Mouse (Mus musculus) forebrain, postnatal 0 days (tissue): Measurements from ENCODE around the gene Cib4. TPM values are rescaled to one million over a fixed set of nuclear protein-coding genes. Genes with fewer than 3 reads are reported as not detected.
A peak's percentile ranks its signal among the peaks of the same experiment; 100 is the strongest.

Source experiments
- ATAC-seq: fragments of 200-750 bp; cut with Nextera tagmentation; 2 replicates; pipeline ENCODE4 v1.8.0; 2017; ENCODE audit warnings: mild to moderate bottlenecking, moderate library complexity
- DNase-seq: peaks from one replicate; pipeline ENCODE4 v3.0.0-alpha.2; 2015
- H3K27ac ChIP-seq: fragments of 300-500 bp; sonication (generic); 2 replicates; pipeline ENCODE4 v1.5.1; 2014; ENCODE audit warnings: low read depth, mild to moderate bottlenecking, antibody characterized with exemption, low read length, moderate library complexity, mixed read lengths
- H3K27me3 ChIP-seq: fragments of 300-500 bp; sonication (generic); 2 replicates; pipeline ENCODE4 v1.6.1; 2014; ENCODE audit warnings: mild to moderate bottlenecking, low read length, mixed read lengths; ENCODE audit not compliant: insufficient read depth
- H3K36me3 ChIP-seq: fragments of 300-500 bp; sonication (generic); 2 replicates; pipeline ENCODE4 v1.6.1; 2014; ENCODE audit warnings: mild to moderate bottlenecking, moderate library complexity; ENCODE audit not compliant: insufficient read depth
- H3K4me1 ChIP-seq: fragments of 300-500 bp; sonication (generic); 2 replicates; pipeline ENCODE4 v1.6.1; 2014; ENCODE audit warnings: antibody characterized with exemption; ENCODE audit not compliant: insufficient read depth
- H3K4me2 ChIP-seq: fragments of 300-500 bp; sonication (generic); 2 replicates; pipeline ENCODE4 v1.6.1; 2014; ENCODE audit warnings: low read depth, mild to moderate bottlenecking, moderate library complexity
- H3K4me3 ChIP-seq: fragments of 300-500 bp; sonication (generic); 2 replicates; pipeline ENCODE4 v1.5.1; 2014; ENCODE audit warnings: low read depth, low read length, mixed read lengths
- H3K9ac ChIP-seq: fragments of 300-500 bp; sonication (generic); 2 replicates; pipeline ENCODE4 v1.6.1; 2014; ENCODE audit warnings: mild to moderate bottlenecking
- H3K9me3 ChIP-seq: fragments of 300-500 bp; sonication (generic); 2 replicates; pipeline ENCODE4 v1.6.1; 2016; ENCODE audit warnings: low read length
- CTCF ChIP-seq: sonication (generic); IDR thresholded peaks from 2 replicates; pipeline ENCODE4 v1.5.1; 2016; ENCODE audit warnings: antibody characterized with exemption, control low read depth, low read depth
- WGBS: fragments of 180-500 bp; shearing (Covaris S2); extraction: QIAGEN DNeasy Blood & Tissue Kit; methylation state at CpG from one replicate; pipeline ENCODE4 v1.1.7; 2014; 5-methylcytosine and 5-hydroxymethylcytosine counted together
- polyA plus RNA-seq: library from polyadenylated mRNA; unstranded; fragments of >200 nt; fragmentation: Nextera tagmentation; extraction: Ambion mirVana; gene quantifications from 2 replicates; pipeline ENCODE4 v1.2.1, GENCODE M21; 2015
- total RNA-seq: library from RNA; depleted of rRNA; stranded (reverse); fragments of >200 nt; gene quantifications from 2 replicates; pipeline ENCODE4 v1.2.3, GENCODE M21; 2014

Cib4 gene
- total and polyA plus RNA-seq, 2 experiments from 2014 or later = not detected

DNA sequence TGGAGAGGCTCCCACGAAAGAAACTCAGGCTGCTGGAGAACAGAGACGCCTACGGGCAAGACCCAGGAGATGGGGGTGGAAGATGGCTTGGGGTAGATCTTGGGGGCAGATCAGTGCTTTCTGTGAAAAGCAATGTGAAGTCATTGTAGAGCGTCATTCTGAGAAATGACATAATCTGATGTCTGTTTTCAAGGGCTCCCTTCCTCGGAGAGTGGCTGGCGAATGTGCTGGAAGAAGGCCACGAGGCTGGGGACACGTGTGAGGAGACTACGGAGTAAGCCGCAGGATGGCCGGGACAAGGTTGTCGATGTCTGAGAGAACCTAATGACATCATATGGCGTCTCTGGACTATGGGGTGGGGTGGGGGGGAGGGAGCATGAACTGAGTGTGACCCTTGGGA, 8.3 kb upstream of the Cib4 start:
- no peaks in the 10 kb centered on the region for H3K4me1 ChIP-seq
- no peak for ATAC-seq
- 84% methylated on average over 13 of the region's 13 CpGs for WGBS
- no peaks in the 10 kb centered on the region for H3K27me3 ChIP-seq
- H3K36me3 ChIP-seq = no peaks in the 10 kb centered on the region
- no peak overlapping the region for H3K27ac ChIP-seq
- H3K4me3 ChIP-seq = no peak overlapping the region
- no peak for TF ChIP-seq CTCF
- H3K9me3 ChIP-seq = no peaks in the 10 kb centered on the region
- no peak overlapping the region for H3K4me2 ChIP-seq
- DNase-seq = no peak
- H3K9ac ChIP-seq = no peak overlapping the region

DNA sequence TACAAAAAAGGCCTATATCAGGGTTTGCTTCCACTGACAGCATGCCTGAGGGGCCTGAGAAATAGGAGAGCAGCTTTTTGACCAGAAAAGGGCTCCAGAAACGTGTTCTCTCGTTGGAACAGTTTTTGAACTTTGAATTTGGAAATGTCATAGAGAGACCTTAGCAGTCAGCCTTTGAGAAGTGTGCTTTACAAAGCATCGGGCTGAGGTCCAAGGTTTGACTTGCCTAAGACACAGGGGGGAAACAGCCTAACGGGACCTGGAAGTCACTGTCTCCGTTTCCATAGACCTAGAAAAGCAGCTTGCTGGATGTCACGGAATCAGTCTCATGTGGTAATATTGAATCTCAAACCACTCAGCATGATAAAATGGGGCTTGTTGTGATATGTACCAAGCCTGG, 6.4 kb upstream of the Cib4 start:
- WGBS = 76% methylated on average over 6 of the region's 6 CpGs
- H3K27me3 ChIP-seq = no peaks in the 10 kb centered on the region
- no peak for ATAC-seq
- no peaks in the 10 kb centered on the region for H3K9me3 ChIP-seq
- no peak for DNase-seq
- H3K4me2 ChIP-seq = no peak overlapping the region
- H3K9ac ChIP-seq = no peak overlapping the region
- no peaks in the 10 kb centered on the region for H3K36me3 ChIP-seq
- no peaks in the 10 kb centered on the region for H3K4me1 ChIP-seq
- no peak overlapping the region for H3K27ac ChIP-seq
- no peak overlapping the region for H3K4me3 ChIP-seq
- TF ChIP-seq CTCF = no peak

DNA sequence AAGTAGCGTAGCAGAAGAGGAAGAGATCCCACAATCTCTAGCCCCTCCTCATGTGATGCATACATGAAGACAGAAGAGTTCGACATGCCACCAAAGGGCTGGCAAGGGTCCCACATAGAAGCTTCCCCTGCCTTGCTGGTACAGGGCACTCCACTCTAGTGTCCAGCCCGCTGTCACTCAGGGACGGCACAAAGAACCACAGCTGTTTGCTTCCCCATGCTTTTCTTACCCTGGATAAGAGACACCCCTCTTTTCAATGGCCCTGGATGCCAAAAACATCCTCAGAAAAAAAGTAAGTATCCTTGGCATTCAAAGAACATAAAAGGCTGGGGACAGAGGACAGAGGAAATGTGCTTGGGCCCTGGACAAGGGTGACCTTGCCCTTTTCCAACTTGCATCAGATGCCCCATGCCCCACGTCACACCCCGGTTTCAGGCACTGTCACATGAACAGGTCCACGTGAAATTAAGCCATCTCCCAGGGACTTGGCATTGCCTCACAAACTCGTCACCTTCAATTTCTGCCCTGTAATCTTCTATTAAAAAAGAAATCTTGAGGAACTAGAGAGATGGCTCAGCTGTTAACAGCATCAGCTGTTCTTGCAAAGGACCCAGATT, 5.5 kb upstream of the Cib4 start:
- H3K9ac ChIP-seq = no peak overlapping the region

DNA sequence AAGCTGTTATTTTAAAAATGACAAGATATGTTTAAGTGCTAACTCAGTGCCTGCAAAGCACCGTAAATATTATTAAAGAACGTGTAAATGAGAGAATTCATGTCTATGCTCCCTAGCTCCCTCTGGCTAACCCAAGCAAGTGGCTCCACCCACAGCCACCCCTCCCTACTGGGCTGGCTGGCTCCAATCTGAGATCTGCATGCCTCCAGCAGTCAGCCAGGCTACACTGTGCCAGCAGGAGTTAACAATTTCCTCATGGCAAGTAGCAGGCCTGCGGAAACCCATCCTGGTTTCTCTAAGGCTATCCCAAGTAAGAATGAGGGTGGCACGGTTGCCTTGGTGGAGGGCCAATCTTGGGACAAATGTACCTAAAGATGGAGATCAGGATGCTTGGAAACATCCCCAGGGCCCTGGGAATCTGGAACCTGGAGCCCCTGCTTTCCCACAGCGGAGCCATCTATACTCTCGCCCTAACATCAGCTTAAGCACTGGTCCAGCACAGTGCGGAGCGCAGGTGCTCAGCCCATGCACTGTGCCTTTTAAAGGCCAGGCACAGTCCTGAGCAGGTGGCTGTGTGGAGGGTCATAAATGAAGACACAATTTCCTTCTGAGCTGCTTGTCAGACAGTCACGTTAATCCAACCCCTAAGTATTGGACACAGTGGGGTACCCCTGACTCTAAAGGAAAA, 4.8 kb upstream of the Cib4 start:
- 52% methylated on average over 9 of the region's 9 CpGs for WGBS
- no peak overlapping the region for H3K9ac ChIP-seq
- no peaks in the 10 kb centered on the region for H3K36me3 ChIP-seq
- no peaks in the 10 kb centered on the region for H3K9me3 ChIP-seq
- no peaks in the 10 kb centered on the region for H3K4me1 ChIP-seq
- H3K27me3 ChIP-seq = no peaks in the 10 kb centered on the region
- TF ChIP-seq CTCF = no peak; the same call in 1 of the 2 replicates
- no peak overlapping the region for H3K4me2 ChIP-seq
- no peak overlapping the region for H3K27ac ChIP-seq
- H3K4me3 ChIP-seq = no peak overlapping the region
- peak; percentile 63 for DNase-seq
- ATAC-seq = peak; percentile 86

More for the DNA sequence above, 5.5 kb upstream of the Cib4 start:
- Histone ChIP-seq H3K9me3 (no peaks in the 10 kb centered on the region), H3K4me2 (no peak overlapping the region), H3K4me1 (no peaks in the 10 kb centered on the region), H3K4me3 (no peak overlapping the region), H3K27me3 (no peaks in the 10 kb centered on the region), H3K36me3 (no peaks in the 10 kb centered on the region), H3K27ac (no peak overlapping the region)
- DNase-seq = no peak
- no peak for TF ChIP-seq CTCF
- WGBS = 80% methylated on average over 8 of the region's 8 CpGs
- no peak for ATAC-seq

DNA sequence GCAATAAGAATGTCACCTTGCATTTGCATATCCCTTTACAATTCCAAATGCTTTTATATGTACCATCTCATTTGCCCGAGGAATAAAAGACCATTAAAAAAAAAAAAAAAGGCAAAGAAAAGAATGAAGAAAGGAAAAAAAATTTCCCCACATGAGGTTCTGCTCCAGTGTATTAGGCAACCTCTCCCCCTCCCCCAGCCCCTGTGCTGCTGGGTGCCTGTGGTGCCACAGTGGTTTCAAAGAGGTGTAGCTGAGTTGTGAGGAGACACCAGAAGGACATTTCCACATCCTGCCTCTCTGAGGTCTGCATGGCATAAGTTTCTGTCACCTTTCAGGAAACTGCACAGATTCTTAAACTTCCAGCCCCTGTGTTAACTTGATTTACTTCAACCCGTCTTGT, 3.0 kb upstream of the Cib4 start:
- no peaks in the 10 kb centered on the region for H3K4me1 ChIP-seq
- no peak overlapping the region for H3K9ac ChIP-seq
- H3K9me3 ChIP-seq = no peaks in the 10 kb centered on the region
- no peak overlapping the region for H3K4me2 ChIP-seq
- no peak for TF ChIP-seq CTCF
- H3K36me3 ChIP-seq = no peaks in the 10 kb centered on the region
- H3K27me3 ChIP-seq = no peaks in the 10 kb centered on the region
- 44% methylated on average over 2 of the region's 2 CpGs for WGBS
- no peak for DNase-seq
- no peak overlapping the region for H3K27ac ChIP-seq
- H3K4me3 ChIP-seq = no peak overlapping the region
- no peak for ATAC-seq

DNA sequence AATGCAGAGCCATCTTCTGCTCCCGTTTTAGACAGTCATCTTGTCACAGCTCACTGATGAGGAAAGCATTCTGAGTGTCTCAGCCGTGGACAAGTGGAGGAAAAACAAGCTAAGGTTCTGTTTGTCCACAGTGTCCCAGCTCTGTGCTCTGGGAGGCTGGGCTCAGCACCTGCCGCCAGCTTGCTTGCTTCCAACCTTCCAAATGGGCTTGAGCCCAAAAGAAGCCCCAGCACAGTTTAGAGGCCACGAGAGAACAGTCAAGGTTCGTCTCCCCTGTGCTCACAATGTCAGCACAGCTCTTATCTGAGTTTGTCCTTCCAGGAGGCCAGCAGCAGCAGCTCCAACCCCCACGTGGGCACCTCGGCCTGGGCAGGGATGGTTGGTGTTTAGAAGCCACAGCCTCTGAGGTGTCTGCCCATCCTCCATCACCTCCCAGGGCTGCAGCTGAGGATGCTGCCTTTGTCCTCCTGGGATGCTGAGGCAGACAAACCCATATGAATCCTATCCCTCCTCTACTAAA, 9.5 kb downstream of the Cib4 start:
- no peak overlapping the region for H3K4me2 ChIP-seq
- no peaks in the 10 kb centered on the region for H3K4me1 ChIP-seq
- no peak overlapping the region for H3K4me3 ChIP-seq
- WGBS = 65% methylated on average over 7 of the region's 7 CpGs
- DNase-seq (no peak), ATAC-seq (no peak)
- H3K27me3 ChIP-seq = no peaks in the 10 kb centered on the region; the same call in 1 of the 2 replicates
- no peak for TF ChIP-seq CTCF
- H3K9ac ChIP-seq = no peak overlapping the region
- H3K27ac ChIP-seq = no peak overlapping the region
- H3K9me3 ChIP-seq = no peaks in the 10 kb centered on the region
- H3K36me3 ChIP-seq = no peaks in the 10 kb centered on the region

DNA sequence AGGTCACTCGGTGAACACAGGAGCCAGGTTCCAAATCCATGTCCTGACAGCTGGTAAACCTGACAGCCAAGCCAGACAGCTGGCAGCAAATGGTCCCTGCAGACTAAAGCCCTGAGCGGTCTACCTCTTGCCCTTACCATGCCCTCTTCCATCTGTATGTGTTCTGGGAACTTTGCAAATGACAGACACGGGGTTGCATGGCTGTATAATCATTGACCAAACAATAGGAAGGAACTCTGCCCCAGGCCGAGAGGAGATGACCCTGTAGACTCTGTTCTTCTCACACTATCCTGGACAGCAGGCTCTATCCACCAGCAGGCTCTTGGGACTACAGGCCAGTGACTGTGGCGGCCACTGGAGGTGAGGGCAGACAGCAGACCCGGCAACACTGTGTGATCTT, 11.0 kb downstream of the Cib4 start:
- WGBS = 87% methylated on average over 6 of the region's 6 CpGs
- Histone ChIP-seq H3K9ac (no peak overlapping the region), H3K4me2 (no peak overlapping the region), H3K4me1 (no peaks in the 10 kb centered on the region), H3K27ac (no peak overlapping the region), H3K36me3 (no peaks in the 10 kb centered on the region), H3K4me3 (no peak overlapping the region), H3K27me3 (no peaks in the 10 kb centered on the region; the same call in 1 of the 2 replicates), H3K9me3 (no peaks in the 10 kb centered on the region)
- TF ChIP-seq CTCF = no peak
- DNase-seq (no peak), ATAC-seq (no peak)
